Mouse (Mus musculus): Measurements from ENCODE around the gene Itgb1. TPM values are rescaled to one million over a fixed set of nuclear protein-coding genes. Genes with fewer than 3 reads are reported as not detected.

Itgb1 gene
- polyA plus RNA-seq (2012; ENCODE audit: low replicate concordance), result 36.9 and 118 TPM in 2 replicates

GRCm38 (mm10) chr8:128685507-128686428 is at the start of gene Itgb1:
Itgb1 (plus strand) TSS chr8:128685654.

Other genes with a start within 250 kb of the Itgb1 start
- gene Gm3952, start 113.0 kb downstream of the Itgb1 start, polyA plus RNA-seq (2012; ENCODE audit: low replicate concordance), result not detected in 2 replicates

All from hematopoietic multipotent progenitor cell, adult 10-12 weeks (in vitro differentiated cells).